In genomic region chr5:114100390-114101099, GRCm38 (mm10) we compare ENCODE assay signal across 8 mouse cellular contexts. TPM values are rescaled to one million over a fixed set of nuclear protein-coding genes. Genes with fewer than 3 reads are reported as not detected.
DNase-seq lines count a peak whose midpoint lies in the region; ATAC-seq and TF ChIP-seq lines count a peak whose summit lies in the region.

No protein-coding gene starts in this region.

- H3K36me3 ChIP-seq in heart, embryonic 10.5 days = peaks cover 26% of the 10 kb centered on the region
- H3K36me3 ChIP-seq in C2C12 (ENCODE audit: control insufficient read depth, insufficient read depth) (peaks cover 3% of the 10 kb centered on the region), myocyte (ENCODE audit: control insufficient read depth, insufficient read depth) (no peaks in the 10 kb centered on the region)
- H3K36me3 ChIP-seq in embryonic facial prominence, embryonic 10.5 days (replicated peaks) = peaks cover 34% of the 10 kb centered on the region

- H3ac ChIP-seq in C2C12 (ENCODE audit: control insufficient read depth, insufficient read length, low read depth) = peak overlapping the region; percentile 81
- H3ac ChIP-seq in myocyte (ENCODE audit: control insufficient read depth, insufficient read length) = peak overlapping the region; percentile 59

- no peaks in the 10 kb centered on the region for H3K9me3 ChIP-seq in heart, embryonic 10.5 days
- no peaks in the 10 kb centered on the region for H3K9me3 ChIP-seq in embryonic facial prominence, embryonic 10.5 days

- peak; percentile 35 for ATAC-seq in inflammation-experienced regulatory T-cells, adult 6 months

- no peaks in the 10 kb centered on the region for H3K79me3 ChIP-seq in C2C12 (ENCODE audit: low read depth)

- 3% methylated on average over 51 of the region's 64 CpGs for WGBS in heart, embryonic 10.5 days
- WGBS in embryonic facial prominence, embryonic 10.5 days = 3% methylated on average over 64 of the region's 64 CpGs

- peak; percentile 79 for DNase-seq in heart, embryonic 10.5 days (ENCODE audit: low spot score)
- DNase-seq in heart, adult 8-10 months (ENCODE audit: low spot score) = no peak
- no peak for DNase-seq in embryonic facial prominence, embryonic 10.5 days (ENCODE audit: low spot score)
- DNase-seq in embryo, embryonic 11 days = no peak
- no peak for DNase-seq in spleen, adult 12 weeks (ENCODE audit: low spot score)

- no peaks in the 10 kb centered on the region for H3K27me3 ChIP-seq in heart, embryonic 10.5 days (ENCODE audit: insufficient read depth, poor library complexity, severe bottlenecking)
- H3K27me3 ChIP-seq in C2C12 (ENCODE audit: control insufficient read depth, insufficient read depth, insufficient read length) = no peaks in the 10 kb centered on the region
- no peaks in the 10 kb centered on the region for H3K27me3 ChIP-seq in embryonic facial prominence, embryonic 10.5 days (replicated peaks; ENCODE audit: low read depth, poor library complexity, severe bottlenecking)
- no peaks in the 10 kb centered on the region for H3K27me3 ChIP-seq in myocyte (ENCODE audit: control insufficient read depth, insufficient read depth, insufficient read length)

- peak overlapping the region; percentile 94 for H3K4me3 ChIP-seq in heart, embryonic 10.5 days
- peak overlapping the region; percentile 72 for H3K4me3 ChIP-seq in C2C12 (ENCODE audit: insufficient read depth, poor library complexity, severe bottlenecking)
- H3K4me3 ChIP-seq in embryonic facial prominence, embryonic 10.5 days = peak overlapping the region; percentile 98
- peak overlapping the region; percentile 39 for H3K4me3 ChIP-seq in myocyte

- peaks cover 19% of the 10 kb centered on the region for H3K4me1 ChIP-seq in heart, embryonic 10.5 days
- peaks cover 19% of the 10 kb centered on the region for H3K4me1 ChIP-seq in embryonic facial prominence, embryonic 10.5 days

- H3K79me2 ChIP-seq in C2C12 (ENCODE audit: control insufficient read depth, insufficient read depth) (peaks cover 19% of the 10 kb centered on the region), myocyte (ENCODE audit: control insufficient read depth, insufficient read depth) (peaks cover 8% of the 10 kb centered on the region)

- peak overlapping the region; percentile 91 for H3K27ac ChIP-seq in heart, embryonic 10.5 days
- H3K27ac ChIP-seq in embryonic facial prominence, embryonic 10.5 days (replicated peaks) = peak overlapping the region; percentile 90

- TF ChIP-seq CTCF in C2C12 (IDR thresholded peaks at IDR 0.05; ENCODE audit: control insufficient read depth, insufficient read depth, insufficient read length) = no peak

- peak; percentile 29 for TF ChIP-seq POLR2A in myocyte (IDR thresholded peaks at IDR 0.05; ENCODE audit: insufficient read length, low read depth)

- peak overlapping the region; percentile 89 for H3K4me2 ChIP-seq in myocyte (ENCODE audit: low read depth)

TF ChIP-seq in C2C12, 6 proteins besides CTCF, POLR2A, EP300 and RAD21:
- no peak for TF ChIP-seq MYOG (IDR thresholded peaks at IDR 0.05; ENCODE audit: control insufficient read depth, extremely low read depth, insufficient read length)
- TF ChIP-seq FOSL1 (IDR thresholded peaks at IDR 0.05; ENCODE audit: insufficient read depth, low read length, poor library complexity, severe bottlenecking) = no peak
- TF ChIP-seq USF1 (IDR thresholded peaks at IDR 0.05; ENCODE audit: low read depth) = no peak
- TF ChIP-seq CEBPB (IDR thresholded peaks at IDR 0.05; ENCODE audit: low read depth) = no peak
- no peak for TF ChIP-seq MAX (IDR thresholded peaks at IDR 0.05)
- no peak for TF ChIP-seq MYOD1 (IDR thresholded peaks at IDR 0.05; ENCODE audit: control insufficient read depth, insufficient read length, low read depth)

TF ChIP-seq in myocyte, 11 proteins besides CTCF, POLR2A, EP300 and RAD21:
- TF ChIP-seq MYOD1 (IDR thresholded peaks at IDR 0.05; ENCODE audit: control insufficient read depth in 1 of 3, insufficient read length in 2 of 3, low read depth in 2 of 3) (no peak), USF1 (IDR thresholded peaks at IDR 0.05; ENCODE audit: low read depth) (no peak), SRF (IDR thresholded peaks at IDR 0.05; ENCODE audit: control insufficient read depth, insufficient read length, low read depth) (no peak), REST (IDR thresholded peaks at IDR 0.05; ENCODE audit: insufficient read depth, insufficient read length) (no peak), POLR2AphosphoS2 (IDR thresholded peaks at IDR 0.05; ENCODE audit: insufficient read length, low read depth) (no peak), MYOG (IDR thresholded peaks at IDR 0.05; ENCODE audit: control insufficient read depth in 1 of 3, insufficient read depth in 1 of 3, insufficient read length in 2 of 3, low read depth in 2 of 3) (no peak), TCF3 (IDR thresholded peaks at IDR 0.05; ENCODE audit: insufficient read length, low read depth) (no peak), CEBPB (IDR thresholded peaks at IDR 0.05; ENCODE audit: insufficient read depth, poor library complexity, severe bottlenecking) (no peak), MAX (IDR thresholded peaks at IDR 0.05; ENCODE audit: low read depth) (no peak), E2F4 (IDR thresholded peaks at IDR 0.05; ENCODE audit: insufficient read depth) (no peak), TCF12 (IDR thresholded peaks at IDR 0.05; ENCODE audit: insufficient read depth, poor library complexity, severe bottlenecking) (no peak)
TF ChIP-seq in myocyte: peak in this region for 0.

RNA-seq across cellular contexts. Expression of gene Svop, which starts 9.2 kb away (rescaled TPM):
- polyA plus RNA-seq in heart, embryonic 10.5 days (2016; fragmentation: Nextera tagmentation; extraction: Ambion mirVana) = 0.23 and 0.46 TPM in 2 replicates
- total RNA-seq in heart, adult 8-10 months (2022) = not detected
- 0.04 TPM for polyA plus RNA-seq in C2C12 (2012; fragmentation: generic; extraction: Trizol)
- 4.2 and 4.4 TPM in 2 replicates for polyA plus RNA-seq in embryonic facial prominence, embryonic 10.5 days (2016; fragmentation: Nextera tagmentation; extraction: Ambion mirVana)
- not detected for polyA plus RNA-seq in inflammation-experienced regulatory T-cells, adult 6 months (2017; shearing (Covaris generic))
- 0.05 TPM for polyA plus RNA-seq in myocyte (2012; fragmentation: generic; extraction: Trizol)

RNA-seq across cellular contexts. Expression of gene Alkbh2, which starts 27.5 kb away (rescaled TPM):
- polyA plus RNA-seq in heart, embryonic 10.5 days (2016; fragmentation: Nextera tagmentation; extraction: Ambion mirVana) = 13.0 and 13.2 TPM in 2 replicates
- total RNA-seq in heart, adult 8-10 months (2022) = 1 to 10 TPM in 2 of 4 experiments, under 1 TPM in 2; 0.83 to 1.8 (median 0.97) TPM
- polyA plus RNA-seq in C2C12 (2012; fragmentation: generic; extraction: Trizol) (5.2 TPM), myocyte (2012; fragmentation: generic; extraction: Trizol) (5.7 TPM)
- 12.9 and 13.4 TPM in 2 replicates for polyA plus RNA-seq in embryonic facial prominence, embryonic 10.5 days (2016; fragmentation: Nextera tagmentation; extraction: Ambion mirVana)
- 1 to 10 TPM; 4.3 to 8.4 (median 5.4) TPM for polyA plus RNA-seq in inflammation-experienced regulatory T-cells, adult 6 months (2017; shearing (Covaris generic))

RNA-seq across cellular contexts. Expression of gene Ung, which starts 29.6 kb away (rescaled TPM):
- polyA plus RNA-seq in heart, embryonic 10.5 days (2016; fragmentation: Nextera tagmentation; extraction: Ambion mirVana) = 68.1 and 70.9 TPM in 2 replicates
- total RNA-seq in heart, adult 8-10 months (2022) = 10 to 100 TPM; 21.5 to 30.1 (median 24.2) TPM
- 13.7 TPM for polyA plus RNA-seq in C2C12 (2012; fragmentation: generic; extraction: Trizol)
- 76.0 and 76.1 TPM in 2 replicates for polyA plus RNA-seq in embryonic facial prominence, embryonic 10.5 days (2016; fragmentation: Nextera tagmentation; extraction: Ambion mirVana)
- 1 to 10 TPM; 7.8 to 9.1 (median 8.5) TPM for polyA plus RNA-seq in inflammation-experienced regulatory T-cells, adult 6 months (2017; shearing (Covaris generic))
- polyA plus RNA-seq in myocyte (2012; fragmentation: generic; extraction: Trizol) = 2.7 TPM

RNA-seq across cellular contexts. Expression of gene Usp30, which starts 35.3 kb away (rescaled TPM):
- 9.9 and 10.2 TPM in 2 replicates for polyA plus RNA-seq in heart, embryonic 10.5 days (2016; fragmentation: Nextera tagmentation; extraction: Ambion mirVana)
- 10 to 100 TPM in 3 of 4 experiments, 1 to 10 TPM in 1; 9.6 to 13.2 (median 12.0) TPM for total RNA-seq in heart, adult 8-10 months (2022)
- 11.2 TPM for polyA plus RNA-seq in C2C12 (2012; fragmentation: generic; extraction: Trizol)
- polyA plus RNA-seq in embryonic facial prominence, embryonic 10.5 days (2016; fragmentation: Nextera tagmentation; extraction: Ambion mirVana) = 11.9 and 12.9 TPM in 2 replicates
- 1 to 10 TPM; 2.1 to 3.5 (median 2.7) TPM for polyA plus RNA-seq in inflammation-experienced regulatory T-cells, adult 6 months (2017; shearing (Covaris generic))
- polyA plus RNA-seq in myocyte (2012; fragmentation: generic; extraction: Trizol) = 12.3 TPM

RNA-seq across cellular contexts. Expression of gene Acacb, which starts 45.8 kb away (rescaled TPM):
- polyA plus RNA-seq in heart, embryonic 10.5 days (2016; fragmentation: Nextera tagmentation; extraction: Ambion mirVana) = 5.8 and 11.7 TPM in 2 replicates
- total RNA-seq in heart, adult 8-10 months (2022) = 100 to 1,000 TPM; 231 to 252 (median 245) TPM
- polyA plus RNA-seq in C2C12 (2012; fragmentation: generic; extraction: Trizol) (0.26 TPM), myocyte (2012; fragmentation: generic; extraction: Trizol) (0.84 TPM)
- 3.2 and 4.4 TPM in 2 replicates for polyA plus RNA-seq in embryonic facial prominence, embryonic 10.5 days (2016; fragmentation: Nextera tagmentation; extraction: Ambion mirVana)
- 1 to 10 TPM; 1.3 to 4.5 (median 1.7) TPM for polyA plus RNA-seq in inflammation-experienced regulatory T-cells, adult 6 months (2017; shearing (Covaris generic))

Comparison
In these comparisons a context has a peak if more than half of its experiments do, and no peak if none do; other contexts are left out.
1. H3K4me3 ChIP-seq: peak in every context shown above with its lines; median percentile 98 in embryonic facial prominence, embryonic 10.5 days; 94 in heart, embryonic 10.5 days; 72 in C2C12; 39 in myocyte.